Mouse (Mus musculus) activated CD4-positive, CD25-positive, alpha-beta regulatory T cell (primary cell): ENCODE measurements around the gene Anapc16. TPM values are rescaled to one million over a fixed set of nuclear protein-coding genes. Genes with fewer than 3 reads are reported as not detected.

Experiments used
- polyA plus RNA-seq, 2 experiments: library from polyadenylated mRNA; unstranded; fragments of 100-300 nt; shearing (Covaris generic); gene quantifications; one replicate each; pipeline ENCODE4 v1.2.1; 2017

Gene Anapc16
- polyA plus RNA-seq, result 100 to 1,000 TPM in 1 of 2 experiments, 10 to 100 TPM in 1; 97.1 to 170 TPM

DNA sequence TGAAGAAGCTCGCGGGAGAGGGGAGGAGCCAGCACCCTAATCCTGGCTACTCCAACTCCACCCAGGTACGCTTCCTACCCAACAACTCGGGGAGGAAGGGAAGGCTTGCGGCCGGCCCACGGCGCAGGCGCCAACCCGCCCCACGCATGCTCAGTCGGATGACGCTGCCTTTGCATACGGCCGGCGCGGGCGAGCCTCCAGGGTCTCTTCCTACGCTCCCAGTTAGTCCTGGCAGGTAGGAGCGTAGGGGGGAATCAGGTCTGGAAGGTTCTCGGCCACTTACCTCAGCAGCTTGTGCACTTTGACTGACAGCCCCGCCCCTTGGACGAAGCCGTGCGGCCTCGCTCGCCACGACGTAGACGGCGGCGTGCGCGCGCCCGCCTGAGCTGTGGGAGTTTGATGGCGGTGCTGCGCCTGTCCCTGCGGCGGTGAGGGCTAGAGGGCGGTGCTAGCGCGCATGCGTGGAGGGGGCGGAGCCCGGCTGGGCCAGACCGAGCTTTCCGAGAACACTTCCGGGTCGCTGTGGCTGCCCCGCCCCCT, at the start of gene Anapc16, which contains the start of gene Ascc1:
Anapc16 (minus strand) TSS at position 463 of the 540 bp plus-strand sequence.
Ascc1 (plus strand) TSS at position 133 of the 540 bp plus-strand sequence.

DNA sequence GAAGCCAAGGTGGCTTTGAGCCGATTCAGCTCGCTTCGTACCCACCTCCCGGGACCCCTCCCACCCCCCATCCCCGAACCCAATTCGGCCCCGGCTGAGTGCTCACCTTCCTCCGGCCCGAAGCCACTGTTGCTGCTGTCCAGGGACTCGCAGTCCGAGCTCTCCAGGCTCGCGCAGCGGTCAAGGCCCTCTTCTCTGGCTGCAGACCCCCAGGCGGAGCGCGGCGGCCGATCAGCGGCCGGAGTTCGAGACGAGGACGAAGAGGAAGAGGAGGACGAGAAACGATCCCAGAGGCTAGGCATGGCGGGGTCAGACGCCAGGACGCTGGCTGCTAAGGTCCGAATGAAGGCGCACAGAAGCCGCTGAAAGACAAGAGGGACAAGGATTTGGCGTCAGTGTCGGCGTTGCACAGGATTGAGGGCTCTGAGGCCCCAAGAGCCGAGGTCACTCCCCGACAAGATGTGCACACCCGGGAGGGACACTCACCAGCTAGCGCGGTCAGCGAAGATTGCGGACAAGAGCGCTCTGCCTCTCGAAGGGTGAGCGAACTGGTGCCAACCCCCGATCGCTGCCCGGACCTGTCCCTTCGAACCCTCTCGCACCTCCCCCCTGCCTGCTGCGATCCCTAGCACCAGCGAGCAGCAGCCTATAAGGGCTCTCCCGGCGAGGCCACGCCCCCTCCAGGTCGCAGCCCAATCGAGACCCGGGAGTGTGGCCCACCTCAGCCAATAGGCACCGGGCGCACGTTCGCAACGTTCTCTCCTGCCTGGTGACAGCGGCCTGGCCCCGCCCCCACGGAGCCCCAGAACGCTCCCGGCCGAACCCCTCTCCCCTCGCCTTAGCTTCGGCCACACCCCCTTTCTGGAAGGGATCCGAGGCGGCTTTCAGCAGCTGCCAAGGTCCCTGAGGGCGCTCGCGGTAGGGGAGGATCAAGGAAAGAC, 51.5 kb downstream of the Anapc16 start, which contains the start of gene Ddit4:
Ddit4 (minus strand) TSS at position 624 of the 941 bp plus-strand sequence.

Other genes with a start within 250 kb of the Anapc16 start
- 10 to 100 TPM; 14.6 to 15.5 TPM for gene Dnajb12, start 123.6 kb downstream of the Anapc16 start, polyA plus RNA-seq
- 100 to 1,000 TPM in 1 of 2 experiments, 10 to 100 TPM in 1; 48.2 to 123 TPM for gene Ddit4, start 51.3 kb downstream of the Anapc16 start, polyA plus RNA-seq
- gene Ascc1, start 330 bp downstream of the Anapc16 start, polyA plus RNA-seq, result 10 to 100 TPM; 42.8 to 45.1 TPM
- gene Spock2, start 103.1 kb upstream of the Anapc16 start, polyA plus RNA-seq, result 1 to 10 TPM; 2.8 to 6.0 TPM
- gene Chst3, start 216.1 kb upstream of the Anapc16 start, polyA plus RNA-seq, result under 1 TPM; 0.14 to 0.75 TPM